Mouse (Mus musculus): ENCODE measurements at regions not wholly inside any gene's neighbourhood (a gene's known extent, or its start where the extent isn't known, plus 50 kb on each side); places are given as distances from the start of the nearest gene placed in this dataset.

- no peak for DNase-seq (ENCODE audit: low read depth)
These were observed 551.7 kb upstream of the Mki67 start for GRCm38 (mm10) chr7:136267716-136268489.

GRCm38 (mm10) chr7:136275651-136276050 is 559.5 kb upstream of the Mki67 start:
- no peak for DNase-seq (ENCODE audit: low read depth)

DNA sequence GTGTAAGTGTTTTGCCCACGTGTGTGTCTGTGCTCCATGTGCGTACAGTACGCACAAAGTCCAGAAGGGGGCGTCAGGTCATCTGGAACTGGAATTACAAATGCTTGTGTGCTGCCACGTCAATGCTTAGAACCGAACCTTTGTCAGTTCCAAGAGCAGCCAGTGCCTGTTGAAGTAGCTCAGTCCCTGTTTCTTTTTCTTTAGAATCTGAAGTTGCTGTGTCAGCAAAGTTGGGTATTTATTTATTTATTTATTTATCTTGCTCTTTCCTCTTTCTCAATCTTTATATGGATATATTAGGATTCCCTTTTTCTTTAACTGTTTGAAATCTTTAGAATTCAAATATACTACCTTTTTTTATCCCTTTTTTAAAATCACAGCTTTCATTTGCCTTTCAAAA is 567.6 kb upstream of the Mki67 start:
- DNase-seq (ENCODE audit: low read depth), result no peak

DNA sequence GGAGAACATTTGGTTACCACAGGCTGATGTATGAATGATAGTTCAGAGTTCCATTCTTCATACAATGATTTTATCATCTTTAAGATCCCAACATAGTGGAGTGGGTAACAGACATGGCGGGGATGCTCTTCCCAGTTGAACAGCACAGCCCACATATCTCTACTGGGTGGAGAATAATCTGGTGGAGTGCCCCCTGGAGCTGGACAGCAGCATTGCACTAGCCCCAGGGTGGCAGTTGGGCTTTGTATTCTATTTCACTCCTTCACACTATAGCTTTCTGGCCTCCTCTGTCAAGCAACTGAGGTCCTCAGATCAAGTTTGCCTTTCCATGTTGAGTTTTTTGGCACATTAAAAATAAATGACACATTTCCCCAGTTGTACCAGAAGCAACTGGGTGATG is 569.4 kb upstream of the Mki67 start:
- no peak for DNase-seq (ENCODE audit: low read depth)

DNA sequence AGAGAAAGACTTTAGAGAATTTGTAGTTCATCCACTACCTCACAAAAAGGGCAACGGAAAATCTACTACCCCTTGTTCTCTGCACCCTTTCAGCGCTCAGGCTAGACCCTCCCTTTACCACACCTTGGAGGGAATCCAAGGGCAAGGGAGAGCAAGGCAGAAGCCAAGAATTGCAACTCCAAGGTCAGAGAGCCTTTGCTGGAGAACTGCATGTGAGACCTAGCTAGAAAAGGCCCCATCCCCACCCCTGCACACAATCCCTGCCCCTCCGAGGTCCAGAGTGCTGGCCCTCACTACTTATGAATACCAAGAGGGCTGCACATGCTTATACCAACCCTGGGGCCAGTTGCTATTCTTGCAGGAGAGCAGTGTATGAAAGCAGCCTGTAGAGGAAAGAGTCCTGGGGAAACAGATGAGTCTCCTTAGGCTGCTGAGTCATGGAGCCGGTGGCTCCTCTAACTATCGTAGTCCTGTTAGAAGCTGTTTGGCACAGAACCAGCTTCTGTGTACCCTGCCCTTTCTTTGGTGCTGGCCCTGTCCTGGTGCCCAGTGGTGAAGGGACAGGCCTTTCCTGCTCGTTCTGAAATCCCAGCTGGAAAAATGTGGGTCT is 577.5 kb upstream of the Mki67 start:
- no peak for DNase-seq (ENCODE audit: low read depth)

- peak; percentile 10 for DNase-seq (ENCODE audit: low read depth)
These were observed 578.3 kb upstream of the Mki67 start for GRCm38 (mm10) chr7:136294445-136294844.

- no peak for DNase-seq (ENCODE audit: low read depth)
These were observed 581.8 kb upstream of the Mki67 start for GRCm38 (mm10) chr7:136297901-136298513.

DNA sequence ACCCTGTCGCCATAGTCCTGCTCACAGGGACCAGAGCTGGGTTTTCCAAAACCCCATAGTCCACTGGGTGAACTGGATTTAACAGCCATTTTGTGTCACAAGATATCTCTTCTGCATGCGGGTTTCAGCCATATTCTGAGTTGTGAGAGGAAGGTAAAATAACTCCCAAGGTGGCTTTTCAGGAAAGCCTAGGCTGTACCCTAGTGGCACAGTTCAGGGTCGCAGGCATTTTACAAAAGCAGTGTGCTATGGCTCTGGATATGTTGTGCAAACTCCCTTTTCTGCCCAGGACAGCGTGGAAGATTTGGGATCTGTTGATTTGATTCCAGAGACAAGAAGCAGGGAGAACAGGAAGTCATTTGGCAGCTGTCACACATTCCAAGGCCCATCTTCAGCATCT is 588.3 kb upstream of the Mgmt start:
- no peak for DNase-seq (ENCODE audit: low read depth)

- no peak for DNase-seq (ENCODE audit: low read depth)
These were observed 585.6 kb upstream of the Mgmt start for GRCm38 (mm10) chr7:136308765-136309164.

GRCm38 (mm10) chr7:136327281-136327680 is 567.1 kb upstream of the Mgmt start:
- DNase-seq (ENCODE audit: low read depth), result no peak

DNA sequence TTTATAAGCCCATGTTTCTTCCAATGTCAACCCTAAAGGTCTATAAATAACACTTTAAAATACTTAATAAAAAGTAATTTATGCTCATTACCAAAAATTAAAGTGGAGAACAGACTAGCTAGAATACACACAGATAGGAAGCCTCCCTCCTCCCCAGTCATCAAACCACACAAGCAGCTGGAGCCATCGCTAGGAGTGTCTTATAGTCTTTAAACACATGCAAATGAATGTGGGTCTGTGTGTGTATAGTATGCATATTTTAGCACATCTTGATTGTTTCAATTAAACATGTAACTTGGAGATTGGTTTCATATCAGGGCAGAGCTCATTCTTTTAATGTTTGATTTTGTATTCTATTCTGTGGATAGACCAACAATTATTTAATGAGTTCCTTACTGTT is 564.0 kb upstream of the Mgmt start:
- DNase-seq (ENCODE audit: low read depth), result no peak

DNA sequence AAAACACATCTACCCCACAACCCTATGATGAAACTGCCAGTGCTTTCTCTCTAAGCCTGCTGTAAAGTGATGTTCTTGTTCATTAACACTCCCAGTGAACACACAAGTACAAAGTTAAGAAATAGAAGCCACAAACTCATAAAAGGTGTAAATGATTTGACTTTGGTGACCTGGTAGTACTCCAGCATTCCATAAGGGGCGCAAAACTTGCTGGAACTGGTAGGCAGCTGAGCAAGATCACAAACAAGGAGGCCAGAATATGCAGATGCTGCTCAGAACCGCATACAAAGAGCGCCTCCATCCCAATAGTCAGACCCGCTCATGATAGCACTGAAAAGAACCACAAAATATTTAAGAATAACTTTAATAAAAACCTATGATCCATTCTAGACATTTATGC is 561.6 kb upstream of the Mgmt start:
- no peak for DNase-seq (ENCODE audit: low read depth)

- DNase-seq (ENCODE audit: low read depth), result no peak
These were observed 552.7 kb upstream of the Mgmt start for GRCm38 (mm10) chr7:136341599-136342210.

GRCm38 (mm10) chr7:136342211-136342799 is 552.1 kb upstream of the Mgmt start:
- DNase-seq (ENCODE audit: low read depth), result no peak

DNA sequence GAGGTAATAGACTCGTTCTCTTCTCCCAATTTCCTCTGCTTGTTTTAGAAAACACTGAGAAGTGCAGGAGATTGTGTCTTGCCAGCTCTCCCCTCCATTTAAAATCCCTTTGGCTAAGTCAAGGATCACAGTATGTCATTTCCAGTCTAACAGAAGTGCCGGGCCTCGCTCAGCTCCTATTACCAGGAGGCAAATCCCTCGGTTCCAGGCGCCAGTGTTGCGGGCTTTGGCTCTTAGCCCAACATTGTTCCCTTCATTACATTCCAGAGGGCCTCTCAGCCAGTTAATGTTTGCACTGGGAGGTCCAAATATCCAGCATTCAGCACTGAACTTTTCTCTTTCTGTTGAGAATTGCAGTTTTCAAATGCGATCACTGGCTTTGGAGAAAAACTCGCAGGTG is 551.6 kb upstream of the Mgmt start:
- no peak for DNase-seq (ENCODE audit: low read depth)

GRCm38 (mm10) chr7:136343494-136343893 is 550.9 kb upstream of the Mgmt start:
- no peak for DNase-seq (ENCODE audit: low read depth)

DNA sequence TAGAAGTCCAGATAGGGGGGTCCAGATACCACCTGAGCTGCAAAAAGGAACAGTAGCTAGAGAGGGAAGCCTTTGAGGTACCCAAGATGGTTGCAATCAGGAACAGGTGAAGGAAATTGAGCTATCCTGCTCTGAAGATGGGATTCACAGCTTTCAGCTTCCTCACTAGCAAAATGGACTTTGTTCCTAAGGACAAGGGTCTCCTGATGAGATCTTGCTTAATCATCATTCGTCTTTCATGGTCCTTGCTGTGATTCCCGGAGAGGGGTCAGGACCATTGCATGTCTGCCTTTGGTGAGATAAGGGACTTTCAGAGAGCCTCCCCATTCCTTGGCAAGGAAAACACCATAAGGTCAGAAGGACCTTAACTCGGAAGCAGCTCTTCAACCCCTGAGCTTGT is 549.4 kb upstream of the Mgmt start:
- no peak for DNase-seq (ENCODE audit: low read depth)

DNA sequence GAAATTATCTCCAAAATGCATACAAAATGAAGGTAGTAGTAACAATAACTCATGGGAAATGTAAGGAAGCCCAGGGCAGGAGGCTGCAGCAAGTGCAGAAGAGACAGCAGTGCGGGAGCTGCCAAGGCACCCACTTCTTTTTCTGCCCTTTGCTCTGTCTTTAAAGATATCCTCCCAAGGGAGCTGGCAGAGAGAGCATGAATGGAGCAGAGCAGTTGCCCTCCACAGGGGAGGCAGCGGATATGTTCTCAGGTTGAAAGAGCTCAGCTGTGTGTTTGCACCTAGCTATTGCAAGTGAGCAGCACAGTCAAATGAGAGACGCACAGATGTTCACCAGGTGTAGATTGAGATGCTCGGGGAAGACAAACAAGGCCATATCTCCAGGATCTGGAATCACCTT is 547.9 kb upstream of the Mgmt start:
- DNase-seq (ENCODE audit: low read depth), result no peak

GRCm38 (mm10) chr7:136348309-136348708 is 546.1 kb upstream of the Mgmt start:
- no peak for DNase-seq (ENCODE audit: low read depth)

- no peak for DNase-seq (ENCODE audit: low read depth)
These were observed 544.8 kb upstream of the Mgmt start for GRCm38 (mm10) chr7:136349651-136350050.

DNA sequence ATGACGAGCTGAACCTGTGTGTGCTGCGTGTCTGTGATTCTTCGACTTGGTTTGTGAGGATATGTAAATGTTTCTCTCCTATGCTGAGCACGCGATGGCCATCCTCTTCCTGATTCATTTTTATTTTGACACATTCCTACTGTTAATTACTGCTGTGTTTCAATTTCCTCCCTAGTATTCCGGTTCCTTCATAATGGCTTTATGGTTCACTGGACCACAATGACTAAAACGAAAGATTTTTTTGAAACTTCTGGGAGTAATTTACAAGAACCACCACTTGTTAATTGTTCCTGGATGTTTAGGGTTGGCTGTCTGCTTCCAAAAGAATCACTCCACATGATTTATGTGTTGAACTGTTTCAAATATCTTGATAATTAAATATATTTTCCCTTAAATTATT is 537.4 kb upstream of the Mgmt start:
- DNase-seq (ENCODE audit: low read depth), result no peak

GRCm38 (mm10) chr7:136365318-136366211 is 528.8 kb upstream of the Mgmt start:
- no peak for DNase-seq (ENCODE audit: low read depth)

Data from c-Kit-positive CD71-negative TER-119-negative erythroid progenitor cells, embryonic 14.5 days (primary cell).